Mouse (Mus musculus): ENCODE results near the gene Dock2.
"Not testable (repeated sequence)": the region's sequence is repeated elsewhere in the genome, so short reads cannot be mapped to it uniquely, and the experiment has no call there.

Dock2 gene

GRCm38 (mm10) chr11:34783587-34784043 is at the start of gene Dock2:
Gene Dock2, minus strand, starts transcription at chr11:34783892.
- DNase-seq (ENCODE audit: low spot score in 2 of 2) = no peak

GRCm38 (mm10) chr11:34832678-34833077 is 49.0 kb upstream of the Dock2 start:
- DNase-seq (ENCODE audit: low spot score in 2 of 2) = no peak

- no peak for DNase-seq (ENCODE audit: low spot score in 2 of 2)
Measured at GRCm38 (mm10) chr11:34827803-34828202, 44.1 kb upstream of the Dock2 start.

GRCm38 (mm10) chr11:34826940-34827339 is 43.2 kb upstream of the Dock2 start:
- DNase-seq (ENCODE audit: low spot score in 2 of 2) = no peak

- DNase-seq (ENCODE audit: low spot score in 2 of 2) = no peak
Measured at GRCm38 (mm10) chr11:34824791-34825190, 41.1 kb upstream of the Dock2 start.

GRCm38 (mm10) chr11:34814767-34815166 is 31.1 kb upstream of the Dock2 start:
- no peak for DNase-seq (ENCODE audit: low spot score in 2 of 2)

- no peak for DNase-seq (ENCODE audit: low spot score in 2 of 2)
Measured at GRCm38 (mm10) chr11:34814319-34814718, 30.6 kb upstream of the Dock2 start.

GRCm38 (mm10) chr11:34805026-34805425 is 21.3 kb upstream of the Dock2 start:
- not testable (repeated sequence) for DNase-seq (ENCODE audit: low spot score in 2 of 2)

GRCm38 (mm10) chr11:34798066-34798465 is 14.4 kb upstream of the Dock2 start:
- DNase-seq (ENCODE audit: low spot score in 2 of 2) = not testable (repeated sequence)

- DNase-seq (ENCODE audit: low spot score in 2 of 2) = no peak
Measured at GRCm38 (mm10) chr11:34796097-34796496, 12.4 kb upstream of the Dock2 start.

- no peak for DNase-seq (ENCODE audit: low spot score in 2 of 2)
Measured at GRCm38 (mm10) chr11:34791872-34792271, 8.2 kb upstream of the Dock2 start.

GRCm38 (mm10) chr11:34784864-34785263 is 1.2 kb upstream of the Dock2 start:
- DNase-seq (ENCODE audit: low spot score in 2 of 2) = no peak

- no peak for DNase-seq (ENCODE audit: low spot score in 2 of 2)
Measured at GRCm38 (mm10) chr11:34782516-34783430, 919 bp downstream of the Dock2 start.

GRCm38 (mm10) chr11:34780786-34781185 is 2.9 kb downstream of the Dock2 start:
- no peak for DNase-seq (ENCODE audit: low spot score in 2 of 2)

- DNase-seq (ENCODE audit: low spot score in 2 of 2) = no peak
Measured at GRCm38 (mm10) chr11:34779966-34780365, 3.7 kb downstream of the Dock2 start.

- no peak for DNase-seq (ENCODE audit: low spot score in 2 of 2)
Measured at GRCm38 (mm10) chr11:34778351-34778750, 5.3 kb downstream of the Dock2 start.

GRCm38 (mm10) chr11:34777529-34777928 is 6.2 kb downstream of the Dock2 start:
- no peak for DNase-seq (ENCODE audit: low spot score in 2 of 2)

GRCm38 (mm10) chr11:34776054-34776453 is 7.6 kb downstream of the Dock2 start:
- DNase-seq (ENCODE audit: low spot score in 2 of 2) = no peak

GRCm38 (mm10) chr11:34774636-34775035 is 9.1 kb downstream of the Dock2 start:
- no peak for DNase-seq (ENCODE audit: low spot score in 2 of 2)

GRCm38 (mm10) chr11:34773304-34773895 is 10.3 kb downstream of the Dock2 start:
- no peak for DNase-seq (ENCODE audit: low spot score in 2 of 2)

- DNase-seq (ENCODE audit: low spot score in 2 of 2) = peak; percentile 21 to 43
Measured at GRCm38 (mm10) chr11:34771221-34771986, 12.3 kb downstream of the Dock2 start.

GRCm38 (mm10) chr11:34770666-34771065 is 13.0 kb downstream of the Dock2 start:
- no peak for DNase-seq (ENCODE audit: low spot score in 2 of 2)
